In the genomic region with DNA sequence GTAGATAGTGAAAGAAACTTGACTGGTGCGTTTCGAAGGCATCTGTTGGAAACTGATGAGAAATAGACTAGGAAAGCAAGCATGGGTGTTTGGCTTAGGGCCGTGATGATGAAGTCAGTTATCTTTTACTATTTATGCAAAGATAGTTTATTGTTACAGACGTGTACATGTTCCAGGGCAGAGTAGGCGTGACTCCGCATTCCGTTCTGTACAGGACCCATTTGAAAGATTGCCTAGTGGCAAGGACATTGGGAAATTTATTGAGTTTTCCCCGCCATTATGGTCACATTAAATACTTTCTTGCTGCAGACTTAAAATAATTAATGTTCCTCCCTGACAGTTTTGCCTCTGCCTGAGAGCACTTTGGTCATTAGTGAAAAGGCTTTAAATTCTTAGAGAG, we compare ENCODE assay signal across 22 mouse cellular contexts.
"Had no signal": no experiment of that assay in that cellular context is flagged by ENCODE, and none has a peak within 500 bp of the region (broad histone marks: within the 10 kb centered on the region; RNA-seq: fewer than 3 reads in every experiment).

No protein-coding gene starts in this region.

- H3K4me3 ChIP-seq: lung, embryonic 15.5 days; megakaryocyte, embryonic 14.5 days; midbrain, embryonic 10.5 days; midbrain, embryonic 12.5 days; myocyte; neural tube, embryonic 12.5 days had no signal

- H3K27ac ChIP-seq: lung, embryonic 15.5 days; macrophage; midbrain, embryonic 10.5 days; midbrain, embryonic 12.5 days; neural tube, embryonic 12.5 days had no signal

- H3K4me1 ChIP-seq: midbrain, embryonic 10.5 days; midbrain, embryonic 12.5 days; neural tube, embryonic 12.5 days had no signal

- ATAC-seq: liver, postnatal 0 days; lung, postnatal 0 days; midbrain, embryonic 16.5 days had no signal

- H3K9ac ChIP-seq: liver, postnatal 0 days; lung, embryonic 15.5 days; midbrain, embryonic 12.5 days; neural tube, embryonic 12.5 days had no signal

- H3K9me3 ChIP-seq: lung, embryonic 15.5 days; megakaryocyte, embryonic 14.5 days; midbrain, embryonic 10.5 days; midbrain, embryonic 12.5 days; neural tube, embryonic 12.5 days had no signal

- H3K27me3 ChIP-seq: lung, embryonic 15.5 days; megakaryocyte, embryonic 14.5 days; midbrain, embryonic 12.5 days; neural tube, embryonic 12.5 days had no signal

- DNase-seq: liver, postnatal 0 days; lung, adult 2 months; lung, postnatal 14 days; lung, postnatal 36 days; midbrain, embryonic 14.5 days; retina, postnatal 1 day; right cerebral cortex, adult 18-20 months; right cerebral cortex, postnatal 25 days; right cerebral cortex, postnatal 4 days; spleen, adult 18-20 months; thymus, adult 18-20 months; thymus, postnatal 14 days; thymus, postnatal 36 days had no signal

- H3K4me2 ChIP-seq: lung, embryonic 15.5 days; midbrain, embryonic 12.5 days; neural tube, embryonic 12.5 days had no signal
